Mouse (Mus musculus): ENCODE data around the gene Rnasel. TPM values are rescaled to one million over a fixed set of nuclear protein-coding genes. Genes with fewer than 3 reads are reported as not detected.
"Not testable (repeated sequence)": the region's sequence is repeated elsewhere in the genome, so short reads cannot be mapped to it uniquely, and the experiment has no call there.

Rnasel gene
- total RNA-seq, 2 experiments from 2014 or later = 4.1 TPM

GRCm38 (mm10) chr1:153753725-153754464, 4.7 kb downstream of the Rnasel start:
- intact Hi-C loops (cut with DNase I; ENCODE audit: low total_unique reads) = no loop called here
- DNase-seq = no peak

DNA sequence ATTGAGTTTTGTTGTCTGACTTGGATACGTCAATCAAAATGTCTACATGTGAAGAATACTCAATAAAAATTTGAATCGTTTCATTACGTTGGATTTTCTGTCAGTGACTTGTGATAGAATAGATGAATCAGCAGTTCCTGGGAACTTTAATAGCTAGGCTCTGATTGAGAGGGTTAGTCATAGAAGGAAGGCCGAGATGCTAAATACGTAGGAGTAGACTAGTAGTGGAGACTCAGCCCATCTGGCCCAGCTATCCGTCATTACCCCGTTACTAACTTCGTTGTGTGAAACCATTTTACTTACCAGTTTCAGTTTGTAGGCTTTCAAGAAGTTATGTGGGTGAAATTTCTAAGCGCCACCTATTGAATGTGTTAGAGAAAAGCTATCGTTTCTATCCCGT, 14.9 kb downstream of the Rnasel start:
- no peak for DNase-seq
- intact Hi-C loops (cut with DNase I; ENCODE audit: low total_unique reads) = no loop called here

DNA sequence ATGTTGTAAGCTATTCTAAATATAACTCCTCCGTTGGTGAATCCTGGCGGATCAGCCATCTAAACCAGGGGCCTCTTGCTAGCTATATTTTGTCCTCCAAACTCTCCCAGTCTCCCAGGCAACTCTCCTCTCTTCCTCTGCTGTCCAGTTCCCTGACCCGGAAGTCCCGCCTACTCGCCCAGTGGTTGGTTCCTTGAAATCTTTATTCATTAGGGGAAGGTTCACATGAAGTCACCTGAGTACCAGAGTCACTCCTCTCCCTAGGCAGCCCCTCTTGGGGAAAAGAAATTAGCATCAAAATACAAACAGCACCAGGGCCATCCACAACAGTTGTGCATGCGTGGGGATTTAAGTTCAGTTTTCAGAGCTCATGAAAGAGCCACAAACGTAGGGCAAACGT, 17.1 kb downstream of the Rnasel start:
- DNase-seq = no peak
- intact Hi-C loops (cut with DNase I; ENCODE audit: low total_unique reads) = no loop called here

DNA sequence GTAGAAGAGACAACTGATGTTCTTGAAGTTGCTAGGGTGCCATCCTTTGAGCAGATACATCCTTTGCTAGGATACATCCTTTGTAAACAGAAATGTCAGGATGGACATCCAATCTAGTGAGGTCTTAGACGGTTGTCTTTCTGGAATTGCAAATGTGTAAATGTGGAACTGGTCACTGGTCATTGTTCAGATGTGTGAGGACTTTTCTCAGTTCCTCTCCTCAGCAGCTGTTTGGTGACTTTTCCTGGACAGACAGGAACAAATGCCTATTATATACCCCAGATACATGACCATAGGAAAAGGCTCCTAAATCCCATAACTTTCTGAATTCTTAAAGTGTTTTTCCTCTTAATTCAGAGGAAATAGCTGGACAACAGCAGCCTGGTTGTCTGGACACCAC, 18.1 kb downstream of the Rnasel start:
- intact Hi-C loops (cut with DNase I; ENCODE audit: low total_unique reads) = no loop called here
- DNase-seq = no peak

DNA sequence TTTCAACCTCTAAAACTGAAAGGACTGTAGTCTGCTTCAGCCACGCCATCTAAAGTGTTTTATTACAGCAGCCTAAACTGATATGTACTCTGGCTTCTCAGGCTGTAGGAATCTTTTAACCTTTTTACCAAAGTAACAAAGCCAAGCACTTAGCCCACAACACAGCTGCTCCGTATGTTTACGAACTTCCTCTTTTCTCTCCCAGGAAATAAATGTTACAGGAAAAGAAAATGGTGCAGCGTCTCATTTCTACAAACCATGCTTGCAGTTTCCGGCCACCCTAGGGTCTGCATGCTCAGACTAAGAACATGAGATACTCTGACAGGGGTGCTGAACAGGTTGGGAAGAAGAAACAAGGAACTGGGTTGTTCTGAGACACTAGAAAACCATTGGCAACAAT, 19.2 kb downstream of the Rnasel start:
- intact Hi-C loops (cut with DNase I; ENCODE audit: low total_unique reads) = no loop called here
- DNase-seq = no peak

- intact Hi-C loops (cut with DNase I; ENCODE audit: low total_unique reads); DNase-seq: not testable (repeated sequence)
Measured at GRCm38 (mm10) chr1:153769571-153769970, 20.3 kb downstream of the Rnasel start.

GRCm38 (mm10) chr1:153769998-153770775, 21.0 kb downstream of the Rnasel start:
- DNase-seq = no peak

GRCm38 (mm10) chr1:153770776-153771167, 21.5 kb downstream of the Rnasel start:
- no peak for DNase-seq
- intact Hi-C loops (cut with DNase I; ENCODE audit: low total_unique reads) = no loop called here

More at GRCm38 (mm10) chr1:153769998-153770775, 21.0 kb downstream of the Rnasel start:
- intact Hi-C loops (cut with DNase I; ENCODE audit: low total_unique reads) = no loop called here

GRCm38 (mm10) chr1:153775174-153775573, 25.9 kb downstream of the Rnasel start:
- DNase-seq = no peak
- intact Hi-C loops (cut with DNase I; ENCODE audit: low total_unique reads) = no loop called here

DNA sequence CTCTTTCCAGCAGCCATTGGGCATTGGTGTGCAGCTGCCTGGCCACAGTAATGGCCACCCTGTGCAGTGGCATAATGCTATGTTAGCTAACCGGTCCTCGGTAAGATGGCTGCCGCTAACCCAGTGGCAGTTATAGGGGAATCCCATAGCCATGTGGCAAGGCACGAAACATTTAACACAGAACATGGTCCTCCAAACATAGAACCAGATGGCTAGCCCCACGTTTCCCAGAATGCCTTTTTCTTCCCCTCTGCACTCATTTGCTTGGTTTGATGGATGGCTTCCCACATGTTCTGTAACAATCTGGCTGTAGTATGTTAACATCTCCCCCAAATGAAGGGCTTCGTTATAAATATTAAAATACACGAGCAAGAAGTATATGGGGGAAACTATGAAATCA, 27.0 kb downstream of the Rnasel start:
- no peak for DNase-seq
- intact Hi-C loops (cut with DNase I; ENCODE audit: low total_unique reads) = no loop called here

GRCm38 (mm10) chr1:153778205-153778604, 29.0 kb downstream of the Rnasel start:
- intact Hi-C loops (cut with DNase I; ENCODE audit: low total_unique reads) = no loop called here
- no peak for DNase-seq

GRCm38 (mm10) chr1:153783339-153783738, 34.1 kb downstream of the Rnasel start:
- DNase-seq = no peak
- intact Hi-C loops (cut with DNase I; ENCODE audit: low total_unique reads) = no loop called here

- intact Hi-C loops (cut with DNase I; ENCODE audit: low total_unique reads) = no loop called here
- no peak for DNase-seq
Measured at GRCm38 (mm10) chr1:153785608-153786007, 36.4 kb downstream of the Rnasel start.

DNA sequence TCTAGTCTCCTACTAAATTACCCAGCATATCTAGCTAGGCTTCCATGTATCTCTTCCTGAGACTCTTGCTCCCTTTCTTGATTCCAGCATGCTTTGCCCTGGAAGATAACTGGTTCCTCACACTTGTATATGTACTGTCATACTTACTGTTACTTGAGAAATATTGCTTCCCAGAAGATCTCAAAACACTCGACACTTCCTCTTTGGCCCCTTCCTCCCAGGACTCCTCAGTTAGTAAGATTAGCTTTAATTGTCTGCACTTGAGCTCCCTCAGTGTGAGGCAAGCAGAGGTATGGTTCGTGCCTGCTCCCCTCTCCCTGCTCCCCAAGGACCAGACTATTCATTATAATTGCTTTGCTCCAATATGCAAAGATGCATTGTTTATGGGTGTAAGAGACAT, 41.5 kb downstream of the Rnasel start:
- DNase-seq = no peak

DNA sequence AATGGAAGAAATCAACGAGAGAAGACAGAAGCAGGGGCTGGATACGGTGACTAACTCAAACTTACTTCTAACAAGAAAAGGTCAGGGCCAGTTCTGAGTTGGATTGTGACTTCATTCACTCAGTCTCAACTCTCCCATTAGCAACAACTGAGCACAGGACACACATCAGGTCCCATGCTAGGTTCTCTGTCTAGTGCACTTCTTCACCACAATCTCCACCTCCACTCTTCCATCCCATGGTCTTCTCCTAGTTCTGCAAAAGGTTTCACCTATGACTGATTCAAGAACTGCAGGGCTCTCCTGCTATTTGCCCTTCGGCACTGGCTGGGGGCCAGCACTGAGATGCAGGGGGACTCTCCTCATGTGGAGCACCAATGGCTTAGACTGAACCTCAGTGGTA, 45.0 kb downstream of the Rnasel start:
- DNase-seq = no peak
- intact Hi-C loops (cut with DNase I; ENCODE audit: low total_unique reads) = no loop called here

More for the DNA sequence above, 41.5 kb downstream of the Rnasel start:
- intact Hi-C loops (cut with DNase I; ENCODE audit: low total_unique reads) = no loop called here

DNA sequence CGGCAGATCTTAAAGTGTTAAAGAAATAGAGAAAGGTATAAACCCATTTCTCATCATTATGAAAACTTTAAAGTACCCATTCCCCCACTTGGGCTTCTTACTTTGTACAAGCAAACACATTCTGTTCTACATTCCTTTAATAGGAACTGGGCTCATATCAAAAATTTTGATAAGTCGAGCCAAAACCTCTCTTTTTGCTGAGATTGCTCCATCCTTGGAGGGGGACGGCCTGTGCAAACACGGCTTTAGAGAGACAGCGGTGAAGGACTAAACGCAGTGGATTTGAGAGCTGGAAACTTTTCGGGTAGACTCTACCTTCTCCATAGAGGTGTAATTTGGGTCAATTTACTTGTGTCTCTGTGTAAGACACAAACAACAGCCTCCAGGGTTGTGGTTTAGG, 53.5 kb downstream of the Rnasel start:
- intact Hi-C loops (cut with DNase I; ENCODE audit: low total_unique reads) = no loop called here
- DNase-seq = no peak

DNA sequence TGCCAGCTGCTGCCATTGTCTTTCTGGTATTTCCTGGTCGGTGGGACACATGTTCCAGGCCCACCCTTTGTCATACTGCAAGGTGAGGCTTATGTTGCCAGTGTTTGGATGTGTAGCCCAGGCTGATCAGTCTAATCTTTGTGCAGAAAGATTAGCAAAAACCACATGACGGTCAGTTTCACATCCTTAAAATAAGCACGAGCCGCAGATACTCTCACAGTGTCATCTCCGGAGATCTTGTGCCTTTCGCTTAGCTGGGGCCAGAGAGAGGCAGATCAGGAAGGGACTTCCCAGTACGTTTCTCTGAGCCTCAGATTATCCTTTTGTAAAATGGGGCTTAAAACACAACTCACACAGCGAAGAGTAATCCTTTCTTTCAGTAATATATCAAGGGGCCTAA, 54.3 kb downstream of the Rnasel start:
- no peak for DNase-seq
- intact Hi-C loops (cut with DNase I; ENCODE audit: low total_unique reads) = no loop called here

- DNase-seq = peak; percentile 45
- intact Hi-C loops (cut with DNase I; ENCODE audit: low total_unique reads) = no loop called here
Measured at GRCm38 (mm10) chr1:153807390-153807993, 58.3 kb downstream of the Rnasel start.
